ENCODE assay signal across 9 mouse cellular contexts in genomic region chr6:29712011-29712584, GRCm38 (mm10). TPM values are rescaled to one million over a fixed set of nuclear protein-coding genes. Genes with fewer than 3 reads are reported as not detected.
DNase-seq lines count a peak whose midpoint lies in the region; ATAC-seq and TF ChIP-seq lines count a peak whose summit lies in the region.
"Had no signal": no experiment of that assay in that cellular context is flagged by ENCODE, and none has a peak within 500 bp of the region (broad histone marks: within the 10 kb centered on the region; RNA-seq: fewer than 3 reads in every experiment).

No protein-coding gene starts in this region.

- peak; percentile 13 for TF ChIP-seq CTCF in C2C12 (IDR thresholded peaks at IDR 0.05; ENCODE audit: control insufficient read depth, insufficient read depth, insufficient read length)
- TF ChIP-seq CTCF in bone marrow, adult 2 months (IDR thresholded peaks at IDR 0.05; ENCODE audit: control insufficient read depth, insufficient read depth, low read length) = peak; percentile 34

- H3K27ac ChIP-seq in heart, embryonic 12.5 days (ENCODE audit: poor library complexity, severe bottlenecking) = no peak overlapping the region
- no peak overlapping the region for H3K27ac ChIP-seq in bone marrow, adult 2 months (ENCODE audit: control insufficient read depth, insufficient read depth, low read depth, low read length, poor library complexity)
- H3K27ac ChIP-seq: stomach, embryonic 15.5 days had no signal

- no peaks in the 10 kb centered on the region for H3K36me3 ChIP-seq in heart, embryonic 12.5 days
- H3K36me3 ChIP-seq in C2C12 (ENCODE audit: control insufficient read depth, insufficient read depth) = no peaks in the 10 kb centered on the region
- H3K36me3 ChIP-seq: stomach, embryonic 15.5 days had no signal

- 34% methylated on average over 3 of the region's 3 CpGs for WGBS in heart, embryonic 12.5 days
- WGBS in bone marrow, adult 2 months = 56% methylated on average over 3 of the region's 3 CpGs

- H3K9ac ChIP-seq in heart, embryonic 12.5 days = no peak overlapping the region
- H3K9ac ChIP-seq: stomach, embryonic 15.5 days had no signal

- DNase-seq in heart, adult 11 months = no peak
- DNase-seq in heart, postnatal 10 days = peak; percentile 61 to 73
- peak; percentile 62 for DNase-seq in lung, postnatal 25 days (ENCODE audit: low spot score)
- no peak for DNase-seq in ovary, postnatal 14 days (ENCODE audit: low spot score)
- DNase-seq in ovary, postnatal 10 days (ENCODE audit: low spot score) = no peak

- H3K79me2 ChIP-seq in C2C12 (ENCODE audit: control insufficient read depth, insufficient read depth) = no peaks in the 10 kb centered on the region

- intact Hi-C loops in heart, postnatal 10 days (cut with DNase I) = loop anchor here (1.0 kb wide), 2 partner anchors 46 to 107 kb away; no protein-coding TSS in a partner anchor

- peak; percentile 36; the same call in 1 of the 2 replicates for ATAC-seq in heart, embryonic 12.5 days (ENCODE audit: insufficient number of reproducible peaks, low FRiP score)

- TF ChIP-seq POLR2A in bone marrow, adult 2 months (IDR thresholded peaks at IDR 0.05; ENCODE audit: borderline replicate concordance, control insufficient read depth, low read depth, low read length) = no peak

- H3K4me1 ChIP-seq in heart, embryonic 12.5 days (replicated peaks) = peaks cover 9% of the 10 kb centered on the region
- no peaks in the 10 kb centered on the region; the same call in 1 of the 2 replicates for H3K4me1 ChIP-seq in bone marrow, adult 2 months (ENCODE audit: control insufficient read depth, insufficient read depth, low read length)

- H3K79me3 ChIP-seq in C2C12 (ENCODE audit: low read depth) = no peaks in the 10 kb centered on the region

- no peak overlapping the region for H3ac ChIP-seq in C2C12 (ENCODE audit: control insufficient read depth, insufficient read length, low read depth)

- H3K4me2 ChIP-seq in heart, embryonic 12.5 days = no peak overlapping the region
- H3K4me2 ChIP-seq: stomach, embryonic 15.5 days had no signal

- H3K27me3 ChIP-seq in heart, embryonic 12.5 days (replicated peaks) = peaks cover 17% of the 10 kb centered on the region
- peaks cover 10% of the 10 kb centered on the region for H3K27me3 ChIP-seq in C2C12 (ENCODE audit: control insufficient read depth, insufficient read depth, insufficient read length)
- H3K27me3 ChIP-seq: stomach, embryonic 15.5 days had no signal

- H3K9me3 ChIP-seq in heart, embryonic 12.5 days (replicated peaks) = no peaks in the 10 kb centered on the region
- H3K9me3 ChIP-seq: stomach, embryonic 15.5 days had no signal

- no peak overlapping the region for H3K4me3 ChIP-seq in heart, embryonic 12.5 days
- H3K4me3 ChIP-seq in C2C12 (ENCODE audit: insufficient read depth, poor library complexity, severe bottlenecking) = no peak overlapping the region
- H3K4me3 ChIP-seq in bone marrow, adult 2 months (replicated peaks; ENCODE audit: control insufficient read depth, low read depth, low read length) = no peak overlapping the region
- H3K4me3 ChIP-seq: stomach, embryonic 15.5 days had no signal

TF ChIP-seq in C2C12, 6 proteins besides CTCF, POLR2A, EP300 and RAD21:
- TF ChIP-seq MAX (IDR thresholded peaks at IDR 0.05) (no peak), MYOG (IDR thresholded peaks at IDR 0.05; ENCODE audit: control insufficient read depth, extremely low read depth, insufficient read length) (no peak), USF1 (IDR thresholded peaks at IDR 0.05; ENCODE audit: low read depth) (no peak), CEBPB (IDR thresholded peaks at IDR 0.05; ENCODE audit: low read depth) (no peak), MYOD1 (IDR thresholded peaks at IDR 0.05; ENCODE audit: control insufficient read depth, insufficient read length, low read depth) (no peak), FOSL1 (IDR thresholded peaks at IDR 0.05; ENCODE audit: insufficient read depth, low read length, poor library complexity, severe bottlenecking) (no peak)

RNA-seq across cellular contexts. Expression of gene Tspan33, which starts 18.1 kb away (rescaled TPM):
- polyA plus RNA-seq in heart, embryonic 12.5 days (2016; fragmentation: Nextera tagmentation; extraction: Ambion mirVana) = 11.2 and 11.9 TPM in 2 replicates
- 1.2 TPM for polyA plus RNA-seq in C2C12 (2012; fragmentation: generic; extraction: Trizol)
- polyA plus RNA-seq in bone marrow, adult 2 months (2011; ENCODE audit: insufficient read depth, insufficient read length, low replicate concordance, missing spikeins) = 167 and 175 TPM in 2 replicates
- 1 to 10 TPM in 1 of 2 experiments, under 1 TPM in 1; 0.82 to 1.1 TPM for total RNA-seq in heart, postnatal 10 days (2021)

RNA-seq across cellular contexts. Expression of gene Smo, which starts 23.2 kb away (rescaled TPM):
- 26.4 and 27.1 TPM in 2 replicates for polyA plus RNA-seq in heart, embryonic 12.5 days (2016; fragmentation: Nextera tagmentation; extraction: Ambion mirVana)
- 86.2 TPM for polyA plus RNA-seq in C2C12 (2012; fragmentation: generic; extraction: Trizol)
- polyA plus RNA-seq in bone marrow, adult 2 months (2011; ENCODE audit: insufficient read depth, insufficient read length, low replicate concordance, missing spikeins) = 2.8 and 4.6 TPM in 2 replicates
- total RNA-seq in heart, postnatal 10 days (2021) = 10 to 100 TPM; 24.2 to 27.3 TPM

RNA-seq across cellular contexts. Expression of gene Ahcyl2, which starts 55.7 kb away (rescaled TPM):
- 12.1 and 14.5 TPM in 2 replicates for polyA plus RNA-seq in heart, embryonic 12.5 days (2016; fragmentation: Nextera tagmentation; extraction: Ambion mirVana)
- polyA plus RNA-seq in C2C12 (2012; fragmentation: generic; extraction: Trizol) = 6.3 TPM
- 7.5 and 13.9 TPM in 2 replicates for polyA plus RNA-seq in bone marrow, adult 2 months (2011; ENCODE audit: insufficient read depth, insufficient read length, low replicate concordance, missing spikeins)
- total RNA-seq in heart, postnatal 10 days (2021) = 10 to 100 TPM; 14.9 to 18.0 TPM

Comparison
In these comparisons a context has a peak if more than half of its experiments do, and no peak if none do; other contexts are left out.
1. DNase-seq: peak in heart, postnatal 10 days (2 of 2) and lung, postnatal 25 days (single experiment); none in heart, adult 11 months (single experiment), ovary, postnatal 14 days (single experiment) and ovary, postnatal 10 days (single experiment).
2. RNA of gene Tspan33, which starts 18.1 kb away (polyA plus RNA-seq): 167 to 175 TPM in bone marrow, adult 2 months; 11.2 to 11.9 TPM in heart, embryonic 12.5 days and 1.2 TPM in C2C12 (single experiment); every median in the first group is over 10 times any median in the second.